Mouse (Mus musculus) embryo, embryonic 10.5 days (tissue): ENCODE measurements around the gene Crk.

Source experiments
- DNase-seq: peaks from one replicate; pipeline ENCODE4 v3.0.0-alpha.2; 2015; ENCODE audit warnings: low spot score

The Crk gene

DNA sequence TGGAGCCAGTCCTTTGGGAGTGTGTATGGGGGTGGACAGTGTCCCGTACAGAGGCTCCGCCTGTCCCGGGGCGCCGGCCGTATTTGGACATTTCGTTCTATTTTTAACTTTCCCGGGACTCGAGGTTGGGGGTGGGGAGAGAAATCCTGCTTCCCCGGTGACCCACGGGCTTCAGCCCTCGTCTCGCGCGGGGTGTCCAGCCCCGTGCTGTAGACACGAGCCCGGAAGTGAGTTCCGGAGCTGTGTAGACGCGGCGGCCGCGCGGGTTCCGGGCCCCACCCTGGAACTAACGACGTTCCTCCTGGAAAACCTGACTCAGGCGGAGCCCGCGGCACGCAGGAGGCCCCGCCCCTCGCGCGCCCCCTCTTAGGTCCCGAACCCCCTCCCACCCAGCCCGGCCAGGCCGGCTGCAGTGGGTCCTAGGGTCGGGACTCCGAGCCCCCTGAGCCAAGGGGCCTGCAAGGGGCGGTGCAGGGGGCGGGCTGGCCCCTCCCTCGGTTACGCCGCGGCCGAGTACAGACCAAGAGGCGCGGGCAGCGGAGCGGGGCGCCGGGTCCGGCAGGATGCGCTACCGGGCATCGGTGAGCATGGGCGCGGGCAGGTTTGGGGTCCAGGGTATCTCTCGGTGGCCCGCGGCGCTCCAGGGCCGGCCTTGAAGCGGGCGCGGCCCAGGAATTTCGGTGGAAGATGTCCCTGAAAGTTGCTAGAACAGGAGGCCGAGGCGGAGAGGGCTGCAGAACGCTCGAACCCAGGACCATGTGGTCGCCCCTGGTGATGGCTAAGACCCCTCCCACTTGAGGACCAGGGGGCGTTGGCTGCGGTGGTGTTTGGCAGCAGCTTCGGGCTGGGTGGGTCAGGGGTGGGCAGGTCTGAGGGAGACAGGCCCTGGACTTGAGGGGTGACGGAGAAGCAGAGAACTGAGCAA, 23.2 kb upstream of the Crk start:
- peak; percentile 67 for DNase-seq

DNA sequence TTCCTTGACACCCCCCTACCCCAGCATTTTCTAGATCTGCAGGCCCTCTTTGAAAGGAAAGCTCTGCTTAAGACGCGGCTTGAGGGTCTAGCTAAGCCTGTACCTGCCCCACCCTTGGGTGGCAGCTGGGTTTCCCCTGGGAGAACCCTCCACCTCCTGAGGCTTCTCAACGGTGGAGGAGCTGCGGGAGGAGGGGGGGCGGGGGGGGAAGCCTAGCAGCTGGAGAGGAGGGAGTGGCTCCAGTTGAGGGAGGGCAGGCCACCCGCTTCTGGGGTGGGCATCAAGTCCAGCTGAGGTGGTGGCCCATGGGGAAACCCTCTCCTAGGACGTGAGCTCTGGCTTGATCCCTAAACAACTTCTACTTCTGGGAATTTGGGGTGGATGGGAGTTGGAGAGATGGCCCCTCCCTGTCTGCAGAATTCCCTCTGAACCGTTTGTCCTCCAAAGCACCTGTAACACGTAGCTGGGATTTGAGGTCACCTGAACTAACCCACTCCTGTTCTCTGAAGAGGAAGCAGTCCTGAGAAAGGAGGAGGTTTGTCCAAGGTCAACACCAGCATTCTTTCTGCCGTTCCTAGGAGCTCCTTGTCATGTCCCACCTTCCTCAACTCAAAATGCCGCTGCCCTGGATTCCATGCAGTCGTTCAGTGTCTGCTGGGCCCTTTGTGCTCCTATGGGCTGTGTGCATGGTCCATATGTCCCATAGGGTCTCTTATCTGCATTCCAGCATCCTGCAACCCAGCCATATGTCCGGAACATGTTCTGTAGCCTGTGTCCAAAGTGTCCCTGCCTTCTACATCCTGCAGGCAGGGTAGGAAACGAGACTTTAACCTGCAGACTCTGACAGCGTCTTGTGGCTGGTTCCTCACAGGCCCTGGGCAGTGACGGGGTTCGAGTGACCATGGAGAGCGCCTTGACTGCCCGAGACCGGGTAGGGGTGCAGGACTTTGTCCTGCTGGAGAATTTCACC, 22.2 kb upstream of the Crk start:
- DNase-seq, result no peak

DNA sequence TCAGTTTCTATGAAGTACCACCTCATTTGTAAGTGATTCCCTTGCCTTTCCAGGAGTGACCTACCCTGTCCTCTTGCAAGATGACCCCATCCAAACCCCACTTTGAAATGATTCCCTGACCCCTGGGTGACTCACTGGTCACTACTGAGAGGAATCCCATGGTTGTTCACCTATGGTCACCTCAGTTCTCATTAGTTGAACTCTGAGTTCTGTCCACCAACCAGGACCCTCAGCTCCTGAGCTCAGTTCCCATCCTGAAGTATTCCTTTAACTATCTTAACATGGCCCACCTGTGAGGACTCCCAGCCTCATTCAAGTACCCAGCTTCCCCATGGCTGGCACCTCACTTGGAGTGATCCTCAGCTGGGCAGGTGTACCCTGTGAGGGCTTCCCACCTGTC, 21.2 kb upstream of the Crk start:
- no peak for DNase-seq

DNA sequence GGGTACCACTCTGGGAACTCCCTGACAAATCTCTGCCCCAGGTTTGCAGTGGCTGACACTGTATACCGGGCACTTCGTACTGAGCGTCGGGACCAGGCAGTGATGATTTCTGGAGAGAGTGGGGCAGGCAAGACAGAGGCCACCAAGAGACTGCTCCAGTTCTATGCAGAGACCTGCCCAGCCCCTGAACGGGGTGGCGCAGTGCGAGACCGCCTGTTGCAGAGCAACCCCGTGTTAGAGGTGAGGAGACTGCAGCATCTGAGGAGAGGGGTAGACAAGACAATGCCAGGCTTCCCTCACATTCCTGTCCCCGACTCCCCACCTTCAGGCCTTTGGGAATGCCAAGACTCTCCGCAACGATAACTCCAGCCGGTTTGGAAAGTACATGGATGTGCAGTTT, 20.7 kb upstream of the Crk start:
- no peak for DNase-seq

DNA sequence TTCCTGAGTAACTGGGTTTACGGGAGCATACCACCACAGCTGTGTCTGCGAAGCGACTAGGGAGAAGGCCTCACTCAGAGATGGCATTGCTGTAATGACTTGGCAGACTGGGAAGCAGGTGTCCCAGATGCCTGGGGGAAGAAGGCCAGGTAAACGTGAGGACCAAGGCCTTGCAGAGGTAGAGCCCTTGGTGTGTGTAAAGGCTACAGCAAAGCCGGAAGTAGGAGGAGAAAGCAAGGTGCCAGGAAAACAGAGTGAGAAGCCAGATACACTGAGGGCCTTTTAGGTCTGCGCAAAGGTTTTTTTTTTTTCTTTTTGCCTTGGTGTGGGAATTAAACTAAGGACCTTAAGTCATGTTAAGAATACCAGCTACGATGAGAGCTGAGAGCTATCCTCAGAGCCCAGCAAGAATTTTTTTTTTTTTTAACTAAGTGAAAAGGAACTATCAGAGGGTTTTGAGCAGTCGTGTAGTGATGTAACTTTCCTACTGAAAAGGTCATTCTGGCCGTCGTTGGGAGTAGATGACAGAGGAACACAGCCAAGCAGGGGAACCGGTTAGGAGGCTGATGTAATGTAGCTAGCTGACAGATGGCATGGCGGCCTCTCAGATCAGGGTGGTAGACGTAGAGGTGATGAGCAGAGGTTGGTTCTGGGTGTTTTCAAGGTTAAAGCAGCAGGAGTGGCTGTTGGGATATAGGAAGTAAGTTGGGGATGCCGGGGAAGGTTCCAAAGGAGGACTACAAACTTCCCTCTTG, 19.9 kb upstream of the Crk start:
- no peak for DNase-seq

DNA sequence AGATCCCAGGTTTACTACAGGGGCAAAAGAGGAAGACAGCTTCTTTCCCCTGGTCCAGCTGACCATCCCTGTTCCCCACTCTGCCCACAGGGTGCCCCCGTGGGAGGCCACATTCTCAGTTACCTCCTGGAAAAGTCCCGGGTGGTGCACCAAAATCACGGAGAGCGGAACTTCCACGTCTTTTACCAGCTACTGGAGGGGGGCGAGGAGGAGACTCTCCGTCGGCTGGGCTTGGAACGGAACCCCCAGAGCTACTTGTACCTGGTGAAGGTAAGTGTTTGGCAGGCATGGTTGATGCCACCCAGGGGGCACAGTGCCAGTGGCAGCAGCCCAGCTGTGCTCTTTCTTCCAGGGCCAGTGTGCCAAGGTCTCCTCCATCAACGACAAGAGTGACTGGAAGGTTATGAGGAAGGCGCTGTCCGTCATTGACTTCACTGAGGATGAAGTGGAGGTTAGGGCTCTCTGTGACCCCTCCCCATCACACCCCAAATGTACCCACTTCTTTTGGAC, 18.9 kb upstream of the Crk start:
- DNase-seq, result no peak

DNA sequence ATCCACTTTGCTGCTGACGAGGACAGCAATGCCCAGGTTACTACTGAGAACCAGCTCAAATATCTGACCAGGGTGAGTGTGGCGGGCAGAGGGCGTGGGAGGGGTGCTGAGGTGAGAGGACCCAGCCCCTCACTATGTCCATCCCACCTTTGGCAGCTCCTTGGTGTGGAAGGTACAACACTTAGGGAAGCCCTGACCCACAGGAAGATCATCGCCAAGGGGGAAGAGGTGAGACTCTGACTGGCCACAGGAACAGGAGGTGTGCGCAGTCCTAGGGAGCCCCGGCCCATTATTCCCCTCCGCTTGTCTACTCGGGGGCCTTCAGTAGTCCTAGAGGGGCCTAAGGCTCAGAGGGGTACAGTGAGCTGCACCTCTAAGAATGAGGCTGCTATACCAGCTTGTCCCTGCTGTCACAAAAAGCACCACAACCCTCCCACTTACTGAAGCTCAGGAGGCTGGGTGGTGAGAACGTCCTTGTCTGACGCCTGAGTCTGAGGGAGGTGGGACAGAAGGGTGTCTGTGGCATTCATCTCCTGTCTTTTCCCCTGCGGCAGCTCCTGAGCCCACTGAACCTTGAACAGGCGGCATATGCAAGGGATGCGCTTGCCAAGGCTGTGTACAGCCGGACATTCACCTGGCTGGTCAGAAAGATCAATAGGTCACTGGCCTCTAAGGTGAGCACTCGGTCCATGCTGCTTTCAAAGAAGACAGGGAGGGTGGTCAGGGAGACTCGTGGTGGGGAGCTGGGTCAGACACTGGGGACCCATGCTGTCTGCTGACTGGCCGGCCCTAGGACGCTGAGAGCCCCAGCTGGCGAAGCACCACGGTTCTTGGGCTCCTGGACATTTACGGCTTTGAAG, 17.9 kb upstream of the Crk start:
- DNase-seq, result no peak

DNA sequence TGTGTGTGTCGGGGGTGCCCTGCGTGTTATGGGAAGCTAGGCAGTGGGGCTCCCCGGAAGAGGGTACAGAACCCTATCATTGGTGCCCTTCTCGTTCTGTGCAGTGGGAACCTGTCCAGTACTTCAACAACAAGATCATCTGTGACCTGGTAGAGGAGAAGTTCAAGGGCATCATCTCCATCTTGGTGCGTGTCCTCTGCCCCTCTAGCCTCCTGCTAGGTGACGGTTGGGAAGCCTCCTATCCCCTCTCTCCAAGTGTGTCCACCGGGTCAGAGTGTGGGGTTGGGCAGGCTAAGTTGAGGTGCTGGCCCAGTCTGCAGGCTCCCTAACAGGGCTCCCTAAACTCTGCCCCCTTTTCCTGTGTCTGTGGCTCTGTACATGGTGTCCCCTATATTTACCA, 16.9 kb upstream of the Crk start:
- no peak for DNase-seq

DNA sequence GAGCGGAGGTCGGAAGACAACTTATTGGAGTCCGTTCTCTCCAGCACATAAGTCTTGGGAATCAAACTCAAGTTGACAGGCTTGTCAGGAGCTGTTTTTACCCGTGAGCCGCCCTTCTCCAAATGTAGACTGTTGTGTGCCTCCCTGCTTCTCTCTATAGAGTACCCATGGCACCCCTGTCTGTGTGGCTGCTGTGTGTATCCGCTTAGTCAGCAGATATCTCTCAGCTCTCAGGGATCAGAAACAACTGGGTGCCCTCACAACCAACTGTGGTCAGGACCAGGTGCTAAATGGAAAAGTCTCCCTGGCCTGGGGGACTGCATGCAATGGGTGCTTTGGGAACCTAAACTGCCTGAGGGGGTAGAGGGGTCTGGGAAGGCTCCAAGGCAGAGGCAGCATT, 12.8 kb upstream of the Crk start:
- no peak for DNase-seq

DNA sequence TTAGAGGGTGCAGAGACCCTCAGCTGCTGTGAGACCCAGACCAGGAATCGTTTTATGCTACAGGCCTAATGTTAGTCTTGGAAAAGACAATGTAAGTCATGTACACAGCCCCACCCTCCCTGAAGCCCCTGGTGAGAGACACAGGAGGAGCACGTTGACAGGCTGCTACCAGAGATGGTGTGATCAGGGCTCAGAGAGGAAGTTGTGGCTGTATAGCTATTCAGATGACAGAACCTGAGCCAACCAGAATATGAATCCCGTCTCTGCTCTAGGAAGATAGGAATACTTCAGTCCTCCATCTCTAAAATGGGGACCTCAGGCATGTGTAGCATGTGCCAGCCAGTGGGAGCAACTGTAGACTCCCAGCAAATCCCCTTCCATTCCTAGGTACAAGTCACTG, 10.4 kb upstream of the Crk start:
- DNase-seq, result no peak

DNA sequence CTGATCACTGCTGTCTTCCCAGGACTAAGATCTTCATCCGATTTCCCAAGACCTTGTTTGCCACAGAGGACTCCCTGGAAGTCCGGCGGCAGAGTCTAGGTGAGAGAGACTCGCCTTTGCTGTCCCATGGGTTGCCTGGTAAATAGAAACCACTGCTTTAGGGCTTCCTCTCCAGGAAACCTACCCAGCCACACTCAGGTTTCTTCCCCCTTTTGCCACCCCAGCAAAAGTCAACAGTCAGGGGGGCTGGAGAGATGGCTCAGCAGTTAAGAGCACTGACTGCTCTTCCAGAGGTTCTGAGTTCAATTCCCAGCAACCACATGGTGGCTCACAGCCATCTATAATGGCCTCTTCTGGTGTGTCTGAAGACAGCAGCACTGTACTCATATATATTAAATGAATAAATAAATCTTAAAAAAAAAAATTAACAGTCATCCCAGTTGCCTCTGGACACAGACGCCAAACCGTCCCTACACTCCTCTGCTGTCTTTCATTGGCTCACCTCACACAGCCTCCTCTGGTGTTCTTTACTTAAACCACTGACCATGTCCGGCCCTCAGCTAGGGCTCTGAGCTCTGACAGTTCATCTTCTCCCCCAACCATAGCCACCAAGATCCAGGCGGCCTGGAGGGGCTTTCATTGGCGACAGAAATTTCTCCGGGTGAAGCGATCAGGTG, 9.7 kb upstream of the Crk start:
- no peak for DNase-seq

DNA sequence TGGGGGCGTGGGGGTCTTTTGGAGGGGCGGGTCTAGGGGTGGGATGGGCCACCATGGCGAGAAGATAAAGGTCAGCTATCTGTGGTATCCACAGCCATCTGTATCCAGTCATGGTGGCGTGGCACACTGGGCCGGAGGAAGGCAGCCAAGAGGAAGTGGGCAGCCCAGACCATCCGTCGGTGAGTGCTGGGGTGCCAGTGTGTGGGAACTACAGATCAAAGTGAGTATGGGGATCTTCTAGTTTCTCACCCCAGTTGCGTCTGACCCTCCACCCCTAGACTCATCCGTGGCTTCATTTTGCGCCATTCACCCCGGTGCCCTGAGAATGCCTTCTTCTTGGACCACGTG, 9.2 kb upstream of the Crk start:
- DNase-seq, result no peak

DNA sequence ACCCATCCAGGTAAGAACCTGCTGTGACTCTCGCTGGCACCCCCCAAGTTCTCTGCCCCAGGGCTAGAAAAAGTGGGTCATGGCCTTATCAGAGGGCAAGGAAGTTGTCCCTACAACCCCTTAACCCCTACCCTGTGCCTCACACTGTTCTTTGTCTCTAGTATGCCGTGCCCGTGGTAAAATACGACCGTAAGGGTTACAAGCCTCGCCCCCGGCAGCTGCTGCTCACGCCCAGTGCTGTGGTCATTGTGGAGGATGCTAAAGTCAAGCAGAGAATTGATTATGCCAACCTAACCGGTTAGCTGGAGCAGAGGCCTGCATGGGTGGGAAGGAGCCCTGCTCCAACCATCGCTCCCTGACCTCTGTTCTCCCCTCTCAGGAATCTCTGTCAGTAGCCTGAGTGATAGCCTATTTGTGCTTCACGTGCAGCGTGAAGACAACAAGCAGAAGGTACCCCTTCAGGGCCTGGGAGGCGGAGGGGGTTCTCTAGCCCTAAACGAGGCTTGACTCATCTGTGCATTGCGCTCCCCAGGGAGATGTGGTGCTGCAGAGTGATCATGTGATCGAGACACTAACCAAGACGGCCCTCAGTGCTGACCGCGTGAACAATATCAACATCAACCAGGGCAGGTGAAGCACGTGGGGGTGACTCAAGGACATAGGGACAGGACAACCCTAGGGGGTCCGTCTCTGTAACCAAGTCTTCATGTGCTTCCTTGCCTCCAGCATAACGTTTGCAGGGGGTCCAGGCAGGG, 7.5 kb upstream of the Crk start:
- no peak for DNase-seq

DNA sequence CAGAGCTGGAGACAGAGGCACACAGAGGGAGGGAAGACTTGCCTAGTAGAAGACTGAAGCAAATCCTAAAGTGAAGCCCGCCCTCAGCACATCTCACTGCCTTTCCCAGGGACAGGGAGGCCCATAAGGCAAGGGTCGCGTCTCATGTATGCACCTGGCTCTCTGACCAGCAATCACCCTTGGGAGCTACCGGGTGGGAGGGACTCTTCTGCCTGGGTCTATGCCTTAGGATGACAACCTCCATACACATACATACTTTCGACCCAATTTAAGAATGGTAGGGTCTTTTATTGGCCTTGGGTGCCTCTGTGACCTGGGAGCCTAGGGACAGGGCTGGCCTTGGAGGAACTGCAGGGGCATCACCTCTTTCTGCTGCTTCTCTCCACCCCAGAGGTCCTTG, 5.6 kb upstream of the Crk start:
- DNase-seq, result no peak

DNA sequence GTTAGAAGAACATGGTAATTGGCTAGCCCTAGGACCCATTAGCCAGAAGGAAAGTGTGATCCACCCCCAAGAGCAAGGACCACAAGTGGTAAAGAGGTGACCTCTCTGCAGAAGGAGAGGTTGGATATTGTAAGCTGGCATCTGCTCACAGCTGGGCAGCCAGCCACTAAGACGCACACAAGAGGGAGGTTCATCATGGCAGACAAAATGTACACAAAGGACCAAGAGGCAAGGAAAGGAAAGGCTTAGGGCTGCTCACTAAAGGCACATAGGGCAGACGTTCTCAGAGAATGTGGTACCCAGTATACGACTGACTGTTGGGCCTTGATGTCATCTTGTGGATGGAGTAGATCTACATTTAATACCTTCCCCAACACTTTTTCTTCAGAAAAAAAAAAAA, 4.2 kb upstream of the Crk start:
- DNase-seq, result no peak

DNA sequence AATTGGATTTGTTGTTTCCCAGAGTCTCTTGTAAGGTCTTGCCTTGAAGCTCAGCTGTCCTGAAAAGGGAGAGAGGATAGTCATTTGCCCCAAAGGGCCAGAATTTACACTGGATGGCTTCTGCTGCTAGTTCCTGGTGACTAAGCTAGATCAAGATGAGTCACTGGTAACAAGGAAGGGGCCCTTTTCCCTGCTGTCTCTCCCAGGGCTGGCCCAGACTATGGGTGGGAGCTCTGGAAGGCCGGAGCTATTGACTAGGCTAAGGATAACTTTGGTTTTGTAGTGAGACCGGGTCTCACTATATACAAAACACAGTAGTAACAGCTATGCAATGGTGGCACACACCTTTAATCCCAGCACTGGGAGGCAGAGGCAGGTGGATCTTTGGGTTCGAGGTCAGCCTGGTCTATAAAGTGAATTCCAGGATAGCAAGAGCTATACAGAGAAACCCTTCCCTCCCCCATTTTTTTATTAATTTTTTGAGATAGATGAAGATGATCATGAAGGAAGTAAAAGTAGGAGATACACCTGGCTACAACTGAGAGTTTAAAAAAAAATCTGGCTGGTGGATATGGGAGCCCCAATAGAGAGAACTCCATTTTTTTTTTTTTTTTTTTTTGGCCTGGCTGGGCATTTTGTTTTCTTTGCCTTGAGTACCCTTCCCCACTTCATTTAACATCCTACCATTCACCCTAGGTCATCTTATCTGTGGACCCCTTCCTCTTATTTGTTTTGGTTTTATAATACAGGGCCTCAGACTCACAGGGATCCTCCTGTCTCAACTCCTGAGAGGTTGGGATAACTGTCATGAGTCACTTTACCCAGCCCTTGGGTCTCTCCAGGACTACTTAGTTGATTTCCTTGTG, 945 bp upstream of the Crk start:
- DNase-seq, result no peak

DNA sequence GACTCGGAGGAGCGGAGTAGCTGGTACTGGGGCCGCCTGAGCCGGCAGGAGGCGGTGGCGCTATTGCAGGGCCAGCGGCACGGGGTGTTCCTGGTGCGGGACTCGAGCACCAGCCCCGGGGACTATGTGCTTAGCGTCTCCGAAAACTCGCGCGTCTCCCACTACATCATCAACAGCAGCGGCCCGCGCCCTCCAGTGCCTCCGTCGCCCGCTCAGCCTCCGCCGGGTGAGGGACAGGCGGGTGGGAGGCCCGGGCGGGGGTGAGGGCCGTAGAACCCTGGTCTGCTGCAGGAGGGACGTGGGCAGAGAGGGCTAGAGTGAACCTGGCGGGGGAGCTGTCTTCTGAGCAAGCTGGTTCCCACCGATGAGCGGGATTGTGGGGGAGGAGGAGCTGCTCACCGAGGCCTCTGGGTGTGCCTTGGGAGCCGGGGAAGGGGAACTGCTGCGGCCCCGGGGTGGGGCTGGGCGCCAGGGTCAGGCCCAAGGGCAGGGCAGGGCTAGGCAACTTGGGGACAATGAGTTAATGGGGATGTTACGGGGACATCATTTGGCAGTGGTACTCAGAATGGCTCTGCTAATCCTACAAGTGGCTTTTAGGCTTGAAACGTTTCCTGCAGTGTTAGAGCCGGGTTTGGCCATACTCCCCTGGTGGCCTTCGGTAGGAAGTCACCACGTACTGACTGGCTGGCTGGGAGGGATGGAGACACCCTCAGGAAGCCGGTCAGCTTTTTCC, 546 bp downstream of the Crk start:
- DNase-seq, result peak; percentile 74

DNA sequence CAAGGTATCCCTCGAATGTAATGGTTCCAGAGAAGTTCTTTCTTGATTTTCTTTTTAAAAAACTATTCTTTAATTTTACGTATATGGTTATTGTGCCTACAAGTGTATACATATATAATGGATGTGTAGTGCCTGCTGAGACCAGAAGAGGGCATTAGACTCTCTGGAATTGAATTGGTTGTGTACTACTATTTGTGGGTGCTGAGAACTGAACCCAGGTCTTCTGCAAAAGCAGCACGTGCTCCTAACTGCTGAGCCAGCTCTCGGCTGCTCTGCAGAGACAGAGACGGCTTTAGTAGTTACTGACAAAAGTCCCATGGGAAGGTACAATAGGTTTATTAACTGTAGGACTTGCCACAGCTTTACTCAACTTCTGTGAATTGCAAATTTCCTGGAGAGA, 5.4 kb downstream of the Crk start:
- DNase-seq, result no peak
